Mouse (Mus musculus) limb, embryonic 15.5 days (tissue): ENCODE measurements around the gene Ptbp1. TPM values are rescaled to one million over a fixed set of nuclear protein-coding genes. Genes with fewer than 3 reads are reported as not detected.

ENCODE experiments used
- ATAC-seq: fragments of 200-750 bp; cut with Nextera tagmentation; 2 replicates; pipeline ENCODE4 v1.8.0; 2017; ENCODE audit warnings: low read depth, moderate TSS enrichment; ENCODE audit not compliant: insufficient number of reproducible peaks, low FRiP score, low TSS enrichment
- H3K27ac ChIP-seq: fragments of 300-500 bp; sonication (generic); 2 replicates; pipeline ENCODE4 v1.5.1; 2015; ENCODE audit warnings: moderate library complexity, mild to moderate bottlenecking, inconsistent platforms
- H3K27me3 ChIP-seq: fragments of 300-500 bp; sonication (generic); 2 replicates; pipeline ENCODE4 v1.6.1; 2015; ENCODE audit warnings: inconsistent platforms
- H3K36me3 ChIP-seq: fragments of 300-500 bp; sonication (generic); 2 replicates; pipeline ENCODE4 v1.6.1; 2015; ENCODE audit warnings: inconsistent platforms
- H3K4me1 ChIP-seq: fragments of 300-500 bp; sonication (generic); 2 replicates; pipeline ENCODE4 v1.6.1; 2015; ENCODE audit warnings: inconsistent platforms
- H3K4me2 ChIP-seq: fragments of 300-500 bp; sonication (generic); 2 replicates; pipeline ENCODE4 v1.6.1; 2015; ENCODE audit warnings: mild to moderate bottlenecking, inconsistent platforms
- H3K4me3 ChIP-seq: fragments of 300-500 bp; sonication (generic); 2 replicates; pipeline ENCODE4 v1.5.1; 2015; ENCODE audit warnings: mild to moderate bottlenecking, inconsistent platforms
- H3K9ac ChIP-seq: fragments of 300-500 bp; sonication (generic); 2 replicates; pipeline ENCODE4 v1.6.1; 2015; ENCODE audit warnings: inconsistent platforms
- H3K9me3 ChIP-seq: fragments of 300-500 bp; sonication (generic); 2 replicates; pipeline ENCODE4 v1.6.1; 2016; ENCODE audit warnings: inconsistent platforms
- WGBS: fragments of 180-500 bp; shearing (Covaris S2); methylation state at CpG from one replicate; pipeline ENCODE4 v1.1.7; 2015; 5-methylcytosine and 5-hydroxymethylcytosine counted together
- polyA plus RNA-seq: library from polyadenylated mRNA; unstranded; fragments of >200 nt; fragmentation: Nextera tagmentation; extraction: Ambion mirVana; gene quantifications from 2 replicates; pipeline ENCODE4 v1.2.1, GENCODE M21; 2015

Ptbp1 gene
- polyA plus RNA-seq, 1 experiment from 2014 or later = 303 TPM

DNA sequence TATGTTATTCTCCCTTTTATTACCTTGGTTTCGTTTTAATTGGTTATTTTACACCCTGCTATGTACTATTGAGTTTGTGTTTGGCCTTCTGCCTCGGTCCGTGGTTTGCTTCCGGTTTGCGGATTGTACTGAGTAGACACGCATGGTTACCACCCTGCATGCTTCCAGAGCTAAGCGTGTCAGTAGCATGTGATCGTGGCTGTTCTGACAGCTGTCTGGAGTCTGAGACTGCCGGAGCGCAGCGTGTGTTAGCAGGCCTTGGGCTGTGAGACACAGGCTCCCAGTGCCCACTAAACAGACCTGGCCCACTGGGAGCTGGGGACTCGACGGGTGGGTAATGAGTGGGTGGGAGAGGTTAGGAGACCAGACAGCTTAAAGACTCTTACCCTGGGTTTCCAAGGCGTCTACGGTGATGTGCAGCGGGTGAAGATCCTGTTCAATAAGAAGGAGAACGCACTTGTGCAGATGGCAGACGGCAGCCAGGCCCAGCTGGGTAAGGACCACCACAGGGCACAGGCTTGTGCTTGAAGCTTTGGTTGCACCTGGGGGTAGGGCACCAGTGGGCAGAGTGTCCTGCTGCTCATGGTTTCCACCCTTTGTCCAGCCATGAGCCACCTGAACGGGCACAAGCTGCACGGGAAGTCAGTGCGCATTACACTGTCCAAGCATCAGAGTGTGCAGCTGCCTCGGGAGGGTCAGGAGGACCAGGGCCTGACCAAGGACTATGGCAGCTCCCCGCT, 8.0 kb downstream of the Ptbp1 start:
- no peaks in the 10 kb centered on the region for H3K27me3 ChIP-seq
- H3K4me2 ChIP-seq = no peak overlapping the region
- no peaks in the 10 kb centered on the region for H3K9me3 ChIP-seq
- no peak overlapping the region for H3K4me3 ChIP-seq
- peaks cover 53% of the 10 kb centered on the region for H3K4me1 ChIP-seq
- no peak overlapping the region for H3K9ac ChIP-seq
- 82% methylated on average over 23 of the region's 23 CpGs for WGBS
- ATAC-seq = no peak
- no peak overlapping the region for H3K27ac ChIP-seq
- H3K36me3 ChIP-seq = peaks cover 86% of the 10 kb centered on the region

DNA sequence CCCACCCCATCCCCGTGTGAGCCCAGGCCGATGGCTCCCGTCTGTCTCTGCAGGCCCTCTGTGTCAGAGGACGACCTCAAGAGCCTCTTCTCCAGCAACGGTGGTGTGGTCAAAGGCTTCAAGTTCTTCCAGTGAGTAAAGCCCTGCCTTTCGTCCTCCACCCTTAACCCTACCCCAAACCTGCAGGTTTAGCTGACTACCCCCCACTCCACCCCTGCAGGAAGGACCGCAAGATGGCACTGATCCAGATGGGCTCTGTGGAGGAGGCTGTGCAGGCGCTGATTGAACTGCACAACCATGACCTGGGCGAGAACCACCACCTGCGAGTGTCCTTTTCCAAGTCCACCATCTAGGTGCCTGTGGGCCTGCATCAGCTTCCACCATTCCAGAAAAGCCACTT, 8.7 kb downstream of the Ptbp1 start:
- H3K36me3 ChIP-seq = peaks cover 83% of the 10 kb centered on the region
- H3K4me3 ChIP-seq = no peak overlapping the region
- no peaks in the 10 kb centered on the region for H3K27me3 ChIP-seq
- H3K4me2 ChIP-seq = no peak overlapping the region
- ATAC-seq = no peak
- no peak overlapping the region for H3K9ac ChIP-seq
- no peaks in the 10 kb centered on the region for H3K9me3 ChIP-seq
- H3K27ac ChIP-seq = no peak overlapping the region
- H3K4me1 ChIP-seq = peaks cover 46% of the 10 kb centered on the region
- WGBS = 69% methylated on average over 10 of the region's 10 CpGs

DNA sequence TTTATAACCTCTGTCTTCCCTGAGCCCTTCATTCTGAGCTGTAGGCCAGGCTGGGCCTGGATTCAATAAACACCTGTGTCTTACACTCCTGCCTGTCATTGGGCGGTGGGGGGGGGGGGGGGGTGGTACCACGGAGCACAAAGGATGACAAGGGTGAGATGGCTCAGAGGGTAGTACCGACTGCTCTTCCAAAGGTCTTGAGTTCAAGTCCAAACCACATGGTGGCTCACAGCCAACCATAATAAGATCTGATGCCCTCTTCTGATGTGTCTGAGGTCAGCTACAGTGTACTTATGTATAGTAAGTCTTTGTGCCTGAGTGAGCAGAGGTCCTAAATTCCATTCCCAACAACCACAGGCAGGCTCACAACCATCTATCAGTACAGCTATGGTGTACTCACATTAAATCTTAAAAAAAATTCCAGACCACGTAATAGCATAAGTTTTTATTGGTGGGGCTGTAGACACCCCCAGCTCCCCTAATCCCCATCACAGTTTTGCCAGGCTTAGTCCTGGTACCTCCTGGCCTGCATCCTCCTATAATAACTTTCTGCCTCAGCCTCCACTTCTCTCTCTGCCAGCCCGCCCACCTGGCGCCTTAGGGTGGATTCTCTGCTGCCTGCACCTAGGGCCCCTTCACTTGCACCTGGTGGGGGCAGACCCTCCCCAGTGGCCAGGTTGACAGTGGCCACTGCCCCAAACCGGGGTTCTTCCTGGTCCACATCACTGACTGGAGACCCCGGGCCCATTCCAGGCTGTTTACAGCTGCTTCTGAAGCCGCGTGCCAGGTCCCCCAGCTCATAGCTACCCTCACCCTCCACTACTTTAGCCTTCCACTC, 10.3 kb downstream of the Ptbp1 start:
- Histone ChIP-seq H3K36me3 (peaks cover 73% of the 10 kb centered on the region), H3K4me3 (no peak overlapping the region), H3K9ac (no peak overlapping the region), H3K27me3 (no peaks in the 10 kb centered on the region), H3K27ac (peak overlapping the region; percentile 72), H3K4me2 (no peak overlapping the region), H3K4me1 (peaks cover 31% of the 10 kb centered on the region), H3K9me3 (no peaks in the 10 kb centered on the region)
- no peak for ATAC-seq
- 42% methylated on average over 10 of the region's 10 CpGs for WGBS

DNA sequence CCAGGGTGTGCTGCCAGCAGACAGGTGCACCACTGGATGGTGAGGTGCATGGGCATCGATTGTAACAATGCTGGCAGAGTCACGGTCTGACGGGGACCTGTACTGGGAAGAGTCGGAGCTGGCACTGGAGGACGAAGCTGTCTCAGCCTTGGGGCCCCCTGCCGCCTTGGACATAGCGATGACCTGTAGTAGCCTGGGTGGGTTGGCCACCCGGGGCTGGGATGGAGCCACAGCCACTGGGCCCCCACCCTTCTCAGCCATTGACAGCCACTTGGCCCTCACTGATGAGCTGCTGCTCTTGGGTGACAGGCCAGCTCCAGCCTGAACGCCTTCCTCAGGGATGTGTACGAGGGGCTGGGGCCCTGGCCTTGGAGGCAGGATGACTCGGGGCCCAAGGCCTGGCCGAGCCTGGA, 11.0 kb downstream of the Ptbp1 start:
- H3K4me1 ChIP-seq = peaks cover 25% of the 10 kb centered on the region
- no peaks in the 10 kb centered on the region for H3K9me3 ChIP-seq
- H3K36me3 ChIP-seq = peaks cover 67% of the 10 kb centered on the region
- peak overlapping the region; percentile 72; the same call in 1 of the 2 replicates for H3K27ac ChIP-seq
- no peak overlapping the region for H3K4me3 ChIP-seq
- no peak overlapping the region for H3K4me2 ChIP-seq
- no peaks in the 10 kb centered on the region for H3K27me3 ChIP-seq
- ATAC-seq = no peak
- H3K9ac ChIP-seq = no peak overlapping the region
- WGBS = 62% methylated on average over 12 of the region's 12 CpGs

DNA sequence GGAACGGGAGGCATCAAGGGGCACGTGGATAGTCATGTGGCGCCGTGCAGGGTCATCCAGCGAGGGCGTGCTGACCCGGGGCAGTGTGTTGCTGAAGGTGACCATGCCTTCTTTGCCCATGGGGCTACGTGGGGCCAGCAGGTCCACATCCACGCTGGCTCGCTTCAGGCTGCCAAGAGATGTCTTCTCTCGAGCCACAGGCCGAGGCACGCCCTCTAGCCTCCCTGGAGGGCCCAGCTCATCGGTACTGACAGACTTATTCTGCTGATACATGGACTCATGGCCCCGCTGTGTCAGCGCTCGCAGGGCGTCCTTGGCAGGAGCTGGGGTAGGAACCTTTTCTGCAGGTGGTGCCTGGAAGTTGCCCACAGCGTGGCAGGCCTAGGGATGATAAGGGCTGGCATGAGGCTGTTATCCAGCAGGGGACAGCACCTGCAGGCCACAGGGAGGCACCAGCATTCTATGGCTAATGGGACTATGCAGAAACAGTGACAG, 11.6 kb downstream of the Ptbp1 start:
- 65% methylated on average over 19 of the region's 19 CpGs for WGBS
- no peaks in the 10 kb centered on the region for H3K9me3 ChIP-seq

DNA sequence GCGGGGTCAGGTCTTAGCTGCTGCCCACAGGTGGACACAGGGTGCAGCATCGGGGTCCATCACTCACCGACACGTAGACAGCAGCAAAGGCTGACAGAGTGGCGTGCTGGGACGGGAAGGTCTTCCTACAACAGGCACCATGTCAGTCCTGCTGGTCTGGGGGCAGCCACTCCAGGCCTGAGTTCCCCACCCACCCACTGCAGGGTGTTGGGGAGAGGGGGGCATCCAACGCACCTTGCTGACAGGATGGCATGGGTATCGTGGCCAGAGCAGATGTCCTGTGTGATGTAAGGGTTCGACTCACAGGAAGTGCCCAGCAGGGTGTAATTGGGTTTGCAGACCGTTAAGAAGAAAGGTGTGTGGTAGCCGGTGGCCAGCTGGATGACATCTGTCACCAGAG, 12.4 kb downstream of the Ptbp1 start:
- WGBS = 59% methylated on average over 11 of the region's 11 CpGs
- peaks cover 12% of the 10 kb centered on the region; the same call in 1 of the 2 replicates for H3K4me1 ChIP-seq
- no peak overlapping the region for H3K4me3 ChIP-seq
- no peak overlapping the region for H3K27ac ChIP-seq
- H3K4me2 ChIP-seq = no peak overlapping the region
- H3K27me3 ChIP-seq = no peaks in the 10 kb centered on the region
- H3K36me3 ChIP-seq = peaks cover 53% of the 10 kb centered on the region
- H3K9ac ChIP-seq = no peak overlapping the region
- no peak for ATAC-seq
- no peaks in the 10 kb centered on the region for H3K9me3 ChIP-seq

More for the DNA sequence above, 11.6 kb downstream of the Ptbp1 start:
- Histone ChIP-seq H3K9ac (no peak overlapping the region), H3K36me3 (peaks cover 61% of the 10 kb centered on the region), H3K4me2 (no peak overlapping the region), H3K4me1 (peaks cover 18% of the 10 kb centered on the region), H3K4me3 (no peak overlapping the region), H3K27ac (no peak overlapping the region), H3K27me3 (no peaks in the 10 kb centered on the region)
- ATAC-seq = no peak

DNA sequence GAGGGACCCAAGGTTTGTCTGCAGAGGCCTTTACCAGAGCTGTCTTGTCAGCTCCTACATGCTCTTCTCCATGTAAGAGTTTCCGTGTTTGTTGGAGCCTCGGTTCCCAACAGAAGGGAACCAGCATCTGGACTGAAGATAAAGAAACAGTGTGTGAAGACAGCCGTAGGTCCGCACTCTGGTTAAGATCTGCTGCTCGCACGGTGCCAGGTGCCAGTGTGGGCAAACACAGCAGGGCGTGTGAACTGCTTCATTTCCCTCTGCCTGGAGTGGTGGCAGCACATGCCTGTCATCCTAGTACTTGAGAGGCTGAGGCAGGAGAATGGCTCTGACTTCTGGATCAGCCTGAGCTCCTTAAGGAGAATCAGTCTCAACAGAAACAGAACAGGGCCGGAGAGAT, 17.6 kb downstream of the Ptbp1 start:
- Histone ChIP-seq H3K4me3 (no peak overlapping the region), H3K36me3 (peaks cover 11% of the 10 kb centered on the region; the same call in 1 of the 2 replicates), H3K4me1 (peaks cover 26% of the 10 kb centered on the region), H3K27me3 (no peaks in the 10 kb centered on the region), H3K4me2 (no peak overlapping the region), H3K27ac (no peak overlapping the region; the same call in 1 of the 2 replicates), H3K9ac (no peak overlapping the region), H3K9me3 (no peaks in the 10 kb centered on the region)
- ATAC-seq = no peak
- WGBS = 84% methylated on average over 8 of the region's 8 CpGs

DNA sequence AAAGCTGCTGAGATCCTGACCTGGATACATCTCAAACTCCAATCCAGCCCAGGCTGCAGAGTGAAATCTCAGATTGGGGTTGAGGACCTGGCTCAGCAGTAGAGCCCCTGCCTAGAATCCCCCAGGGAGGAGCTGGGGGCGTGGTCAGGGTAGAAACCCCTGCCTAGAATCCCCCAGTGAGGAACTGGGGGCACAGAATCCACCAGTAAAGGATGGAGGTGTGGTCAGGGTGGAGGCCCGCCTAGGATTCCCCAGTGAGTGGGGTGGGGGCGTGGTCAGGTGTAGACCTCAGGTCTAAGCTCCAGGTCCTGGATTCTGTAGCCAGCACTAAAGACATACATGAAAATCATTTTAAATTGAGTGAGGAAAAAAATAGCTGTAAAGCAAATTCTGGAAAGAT, 18.6 kb downstream of the Ptbp1 start:
- no peak for ATAC-seq
- 0 out of 2 replicates have a peak overlapping the region, but pooled peaks have one; percentile 3 for H3K27ac ChIP-seq

DNA sequence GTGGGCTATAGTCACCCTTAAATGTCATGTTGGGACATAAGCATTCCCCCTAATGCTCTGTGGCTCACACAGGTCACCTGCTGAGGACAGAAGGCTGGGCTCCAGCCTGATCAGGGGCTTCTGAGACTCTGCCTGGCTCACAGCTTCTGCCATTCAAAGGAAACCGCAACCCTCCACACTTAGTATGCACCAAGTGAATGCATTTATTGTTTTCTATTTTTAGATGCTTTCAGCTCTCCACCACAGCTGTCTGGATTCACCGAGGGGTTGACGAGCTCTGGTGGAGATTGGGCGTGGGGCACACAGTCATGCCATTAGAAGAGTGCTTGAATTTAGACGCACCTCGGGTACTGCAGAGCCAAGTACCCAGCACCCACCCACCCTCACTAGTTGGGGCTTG, 19.1 kb downstream of the Ptbp1 start:
- H3K9ac ChIP-seq = no peak overlapping the region

More for the DNA sequence above, 18.6 kb downstream of the Ptbp1 start:
- 34% methylated on average over 3 of the region's 3 CpGs for WGBS
- Histone ChIP-seq H3K4me1 (peaks cover 29% of the 10 kb centered on the region), H3K4me3 (peak overlapping the region; percentile 71), H3K4me2 (peak overlapping the region; percentile 89), H3K9me3 (no peaks in the 10 kb centered on the region), H3K9ac (no peak overlapping the region), H3K27me3 (no peaks in the 10 kb centered on the region), H3K36me3 (0 out of 2 replicates have a peak, but pooled peaks cover 5% of the 10 kb centered on the region)

DNA sequence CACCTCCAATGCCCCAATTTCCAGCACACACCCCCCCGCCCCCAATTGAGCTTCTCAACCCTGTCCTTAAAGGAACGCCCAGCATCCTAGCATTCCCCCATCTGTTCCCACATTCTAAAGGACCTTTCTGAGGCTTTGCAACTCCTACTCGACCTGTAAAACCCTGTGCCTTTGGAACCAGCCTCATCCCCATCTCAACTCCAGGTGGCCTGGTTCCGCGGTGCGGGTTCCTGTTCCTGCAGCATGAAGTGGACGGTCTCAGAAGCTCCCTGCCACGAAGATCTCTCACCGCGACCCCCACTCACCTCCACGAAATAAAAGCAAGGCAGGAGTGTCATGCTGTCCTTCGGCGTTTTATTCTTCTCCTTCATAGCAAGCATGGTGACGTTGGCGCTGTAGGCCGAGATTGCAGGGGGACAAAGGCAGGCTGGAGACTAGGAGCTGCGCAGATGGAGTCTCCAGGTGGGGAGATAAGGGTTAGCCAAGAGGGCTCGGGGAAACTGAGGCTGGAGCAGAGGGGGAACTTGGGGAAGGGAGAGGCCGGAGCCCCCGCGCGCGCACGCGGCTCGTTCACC, 19.6 kb downstream of the Ptbp1 start:
- Histone ChIP-seq H3K27me3 (no peaks in the 10 kb centered on the region), H3K4me2 (peak overlapping the region; percentile 89), H3K36me3 (0 out of 2 replicates have a peak, but pooled peaks cover 5% of the 10 kb centered on the region), H3K9ac (peak overlapping the region; percentile 78), H3K27ac (peak overlapping the region; percentile 80), H3K4me1 (peaks cover 32% of the 10 kb centered on the region), H3K9me3 (no peaks in the 10 kb centered on the region), H3K4me3 (peak overlapping the region; percentile 71)
- no peak for ATAC-seq
- under 1% methylated on average over 26 of the region's 26 CpGs for WGBS

More for the DNA sequence above, 19.1 kb downstream of the Ptbp1 start:
- Histone ChIP-seq H3K9me3 (no peaks in the 10 kb centered on the region), H3K4me1 (peaks cover 32% of the 10 kb centered on the region), H3K27me3 (no peaks in the 10 kb centered on the region), H3K27ac (peak overlapping the region; percentile 80; the same call in 1 of the 2 replicates), H3K36me3 (0 out of 2 replicates have a peak, but pooled peaks cover 5% of the 10 kb centered on the region), H3K4me3 (peak overlapping the region; percentile 71), H3K4me2 (peak overlapping the region; percentile 89)
- WGBS = 5% methylated on average over 6 of the region's 6 CpGs
- no peak for ATAC-seq

DNA sequence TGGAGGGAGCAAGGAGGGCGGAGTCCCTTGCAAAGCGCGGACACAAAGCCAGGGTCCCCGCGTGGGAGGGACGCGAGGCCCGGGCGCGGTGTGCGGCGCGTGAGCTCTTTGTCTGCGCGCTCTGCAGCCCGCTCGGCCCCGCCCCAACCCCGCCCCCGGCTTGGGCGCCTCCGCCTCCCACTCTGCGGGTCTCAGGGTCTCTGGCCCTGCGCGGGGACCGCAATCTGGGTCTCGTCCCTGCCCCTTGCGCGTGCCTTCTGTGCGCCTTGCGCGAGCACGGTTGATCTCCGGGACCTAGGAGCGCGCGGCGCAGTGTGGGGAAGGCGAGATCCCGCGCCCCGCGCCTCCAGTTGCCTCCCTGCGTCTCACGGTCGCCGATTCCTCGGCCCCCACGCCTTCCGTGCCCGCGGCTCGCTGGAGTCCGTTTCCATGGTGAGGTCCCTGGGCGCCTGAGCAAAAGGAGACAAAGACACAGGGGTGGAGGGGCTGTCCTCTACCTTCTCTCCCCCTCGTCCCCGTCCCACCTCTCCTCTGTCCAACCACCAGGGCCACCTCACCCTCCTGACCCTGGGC, 20.1 kb downstream of the Ptbp1 start, which contains the start of the genes Prtn3 and Plppr3:
Gene Prtn3 (plus strand): TSS at position 187 of the 573 bp plus-strand sequence.
Gene Plppr3 (minus strand): TSS at position 345 of the 573 bp plus-strand sequence.
- peak; percentile 75 for ATAC-seq
- Histone ChIP-seq H3K4me3 (peak within 1 kb of the TSS; percentile 71), H3K27ac (peak within 1 kb of the TSS; percentile 80), H3K9ac (peak within 1 kb of the TSS; percentile 78), H3K4me2 (peak within 1 kb of the TSS; percentile 89), H3K36me3 (0 out of 2 replicates have a peak, but pooled peaks cover 2% of the 10 kb centered on the region), H3K4me1 (peaks cover 32% of the 10 kb centered on the region), H3K9me3 (no peaks in the 10 kb centered on the region), H3K27me3 (no peaks in the 10 kb centered on the region)
- WGBS = under 1% methylated on average over 52 of the region's 57 CpGs
